Mouse (Mus musculus) MEL (cell line): ENCODE measurements at regions not wholly inside any gene's neighbourhood (a gene's known extent, or its start where the extent isn't known, plus 50 kb on each side); places are given as distances from the start of the nearest gene placed in this dataset.

Experiments used
- DNase-seq: peaks from one replicate; pipeline ENCODE4 v3.0.0; 2011; ENCODE audit warnings: low read depth, low spot score
- H3K27ac ChIP-seq: 2 replicates; pipeline ENCODE4 v1.5.1; 2012; ENCODE audit warnings: low read depth, mild to moderate bottlenecking, control low read depth, low read length, moderate library complexity; ENCODE audit not compliant: control insufficient read depth
- H3K27me3 ChIP-seq, 2 experiments: fragments of 150-350 bp in 1 of 2; sonication (generic) in 1 of 2; 2 replicates each; pipeline ENCODE4 v1.6.1; 2012; ENCODE audit warnings: low read length in 2 of 2, mild to moderate bottlenecking in 2 of 2, improper control_type of control experiment in 1 of 2, moderate library complexity in 1 of 2; ENCODE audit not compliant: insufficient read depth in 2 of 2, control insufficient read depth in 1 of 2
- H3K36me3 ChIP-seq, 2 experiments: 2 replicates each; pipeline ENCODE4 v1.6.1; 2012 to 2014; ENCODE audit warnings: low read length in 2 of 2, improper control_type of control experiment in 1 of 2, inconsistent platforms in 1 of 2, mild to moderate bottlenecking in 1 of 2; ENCODE audit not compliant: insufficient read depth in 2 of 2, control insufficient read depth in 1 of 2
- H3K4me1 ChIP-seq, 2 experiments: fragments of 150-350 bp in 1 of 2; sonication (generic) in 1 of 2; 2 replicates each; pipeline ENCODE4 v1.6.1; 2012; ENCODE audit warnings: low read length in 2 of 2, improper control_type of control experiment in 1 of 2, mild to moderate bottlenecking in 1 of 2; ENCODE audit not compliant: insufficient read depth in 2 of 2, control insufficient read depth in 1 of 2
- H3K4me3 ChIP-seq, 2 experiments: fragments of 150-350 bp in 1 of 2; sonication (generic) in 1 of 2; 2 replicates each; pipeline ENCODE4 v1.5.1; 2012; ENCODE audit warnings: low read depth in 2 of 2, low read length in 2 of 2, mild to moderate bottlenecking in 2 of 2, moderate library complexity in 2 of 2, control low read depth in 1 of 2, improper control_type of control experiment in 1 of 2; ENCODE audit not compliant: control insufficient read depth in 1 of 2, insufficient read depth in 1 of 2
- H3K79me2 ChIP-seq: 2 replicates; pipeline ENCODE4 v1.6.1; 2012; ENCODE audit warnings: mild to moderate bottlenecking, low read length, moderate library complexity; ENCODE audit not compliant: control insufficient read depth, poor library complexity, insufficient read depth
- H3K9ac ChIP-seq: 2 replicates; pipeline ENCODE4 v1.6.1; 2012; ENCODE audit warnings: low read depth, mild to moderate bottlenecking, control low read depth, low read length, moderate library complexity; ENCODE audit not compliant: control insufficient read depth, poor library complexity, severe bottlenecking
- H3K9me3 ChIP-seq: fragments of 150-350 bp; sonication (generic); replicated peaks from 2 replicates; pipeline ENCODE4 v1.6.1; 2012; ENCODE audit warnings: mild to moderate bottlenecking, low read length, improper control_type of control experiment, moderate library complexity; ENCODE audit not compliant: insufficient read depth
- BHLHE40 ChIP-seq: IDR thresholded peaks from 2 replicates; pipeline ENCODE4 v1.6.1; 2012; ENCODE audit warnings: low read depth, mild to moderate bottlenecking, inconsistent platforms, low read length, improper control_type of control experiment, borderline replicate concordance
- CHD2 ChIP-seq: IDR thresholded peaks from 2 replicates; pipeline ENCODE4 v1.6.1; 2011; ENCODE audit warnings: low read length, improper control_type of control experiment
- E2F4 ChIP-seq: IDR thresholded peaks from 2 replicates; pipeline ENCODE4 v1.6.1; 2011; ENCODE audit warnings: low read depth, low read length, improper control_type of control experiment, borderline replicate concordance
- ELF1 ChIP-seq: IDR thresholded peaks from 2 replicates; pipeline ENCODE4 v1.6.1; 2014; ENCODE audit warnings: low read depth, mild to moderate bottlenecking, inconsistent platforms, low read length, improper control_type of control experiment, moderate library complexity
- EP300 ChIP-seq, 2 experiments: IDR thresholded peaks; 2 replicates each; pipeline ENCODE4 v1.6.1; 2011; ENCODE audit warnings: improper control_type of control experiment in 2 of 2, low read length in 2 of 2, low read depth in 1 of 2, mild to moderate bottlenecking in 1 of 2
- ETS1 ChIP-seq: IDR thresholded peaks from 2 replicates; pipeline ENCODE4 v1.6.1; 2012; ENCODE audit warnings: low read depth, mild to moderate bottlenecking, inconsistent platforms, low read length, improper control_type of control experiment, moderate library complexity
- GATA1 ChIP-seq: IDR thresholded peaks from 2 replicates; pipeline ENCODE4 v1.6.1; 2011; ENCODE audit warnings: low read depth, low read length, improper control_type of control experiment
- KAT2A ChIP-seq: conservative IDR thresholded peaks from 2 replicates; pipeline ENCODE4 v1.6.1; 2012; ENCODE audit warnings: low read depth, low read length, improper control_type of control experiment, inconsistent platforms
- MAFK ChIP-seq: IDR thresholded peaks from 2 replicates; pipeline ENCODE4 v1.6.1; 2011; ENCODE audit warnings: low read depth, mild to moderate bottlenecking, low read length, improper control_type of control experiment, borderline replicate concordance
- MAX ChIP-seq: IDR thresholded peaks from 2 replicates; pipeline ENCODE4 v1.6.1; 2011; ENCODE audit warnings: low read length, improper control_type of control experiment
- MAZ ChIP-seq: IDR thresholded peaks from 2 replicates; pipeline ENCODE4 v1.6.1; 2012; ENCODE audit warnings: low read depth, mild to moderate bottlenecking, inconsistent platforms, low read length, improper control_type of control experiment
- RAD21 ChIP-seq: IDR thresholded peaks from 2 replicates; pipeline ENCODE4 v1.6.1; 2011; ENCODE audit warnings: mild to moderate bottlenecking, low read depth, low read length, improper control_type of control experiment
- SIN3A ChIP-seq: IDR thresholded peaks from 2 replicates; pipeline ENCODE4 v1.6.1; 2012; ENCODE audit warnings: low read length, improper control_type of control experiment, inconsistent platforms
- SMC3 ChIP-seq: IDR thresholded peaks from 2 replicates; pipeline ENCODE4 v1.6.1; 2011; ENCODE audit warnings: low read depth, low read length, improper control_type of control experiment
- TAL1 ChIP-seq: IDR thresholded peaks from 2 replicates; pipeline ENCODE4 v1.6.1; 2012; ENCODE audit warnings: mild to moderate bottlenecking, inconsistent platforms, low read length, moderate library complexity, mixed read lengths
- TBP ChIP-seq: IDR thresholded peaks from 2 replicates; pipeline ENCODE4 v1.8.0; 2011; ENCODE audit warnings: low read depth, low read length, improper control_type of control experiment
- UBTF ChIP-seq: IDR thresholded peaks from 2 replicates; pipeline ENCODE4 v1.6.1; 2012; ENCODE audit warnings: low read depth, mild to moderate bottlenecking, inconsistent platforms, low read length, improper control_type of control experiment, moderate library complexity, borderline replicate concordance; ENCODE audit not compliant: insufficient read depth
- USF1 ChIP-seq: IDR thresholded peaks from 2 replicates; pipeline ENCODE4 v1.6.1; 2014; ENCODE audit warnings: low read depth, mild to moderate bottlenecking, inconsistent platforms, low read length, improper control_type of control experiment, moderate library complexity
- ZKSCAN1 ChIP-seq: IDR thresholded peaks from 2 replicates; pipeline ENCODE4 v1.6.1; 2012; ENCODE audit warnings: low read depth, mild to moderate bottlenecking, inconsistent platforms, low read length, improper control_type of control experiment, moderate library complexity
- ZMIZ1 ChIP-seq: IDR thresholded peaks from 2 replicates; pipeline ENCODE4 v1.6.1; 2012; ENCODE audit warnings: low read depth, mild to moderate bottlenecking, inconsistent platforms, low read length, improper control_type of control experiment, moderate library complexity
- ZNF384 ChIP-seq: IDR thresholded peaks from 2 replicates; pipeline ENCODE4 v1.6.1; 2012; ENCODE audit warnings: low read depth, mild to moderate bottlenecking, inconsistent platforms, low read length, improper control_type of control experiment

DNA sequence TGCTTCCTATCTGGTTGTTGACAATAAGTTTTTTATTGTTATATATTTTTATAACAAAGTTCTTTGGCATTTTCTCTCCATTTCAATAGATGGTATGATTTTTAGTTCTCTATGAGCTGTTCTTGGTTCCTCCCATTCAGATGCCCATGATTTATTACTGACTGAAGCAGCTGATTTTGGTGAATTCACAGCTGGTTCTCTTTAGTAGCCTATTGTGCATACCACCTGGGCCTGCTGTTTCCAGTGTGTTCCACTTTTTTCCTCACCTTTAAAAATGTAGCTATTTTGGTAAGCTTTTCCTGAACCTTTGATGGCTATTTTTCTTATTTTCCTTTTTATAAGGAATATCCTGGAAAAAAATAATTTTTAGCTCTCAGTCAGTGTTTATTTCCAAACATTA lies 501.9 kb downstream of the Adcyap1 start:
- H3K27me3 ChIP-seq, result no peaks in the 10 kb centered on the region
- no peak overlapping the region for H3K27ac ChIP-seq
- no peak overlapping the region for H3K4me3 ChIP-seq
- H3K79me2 ChIP-seq, result no peaks in the 10 kb centered on the region
- H3K9me3 ChIP-seq, result no peaks in the 10 kb centered on the region
- no peak for DNase-seq
- no peaks in the 10 kb centered on the region for H3K36me3 ChIP-seq
- H3K4me1 ChIP-seq, result no peaks in the 10 kb centered on the region
- TF ChIP-seq ZMIZ1, result no peak
- TF ChIP-seq TBP, result no peak
- no peak for TF ChIP-seq UBTF
- TF ChIP-seq ZKSCAN1, result no peak
- no peak for TF ChIP-seq TAL1
- TF ChIP-seq ZNF384, result no peak
- no peak for TF ChIP-seq KAT2A
- no peak for TF ChIP-seq RAD21
- no peak for TF ChIP-seq ELF1
- TF ChIP-seq ETS1, result no peak
- no peak for TF ChIP-seq E2F4
- TF ChIP-seq EP300 (IDR thresholded peaks at IDR 0.05; ENCODE audit: low read depth in 1 of 2, low read length in 2 of 2), result no peak
- TF ChIP-seq SMC3, result no peak
- TF ChIP-seq CHD2, result no peak
- no peak for TF ChIP-seq SIN3A
- no peak for TF ChIP-seq MAX
- no peak for TF ChIP-seq MAFK
- no peak for TF ChIP-seq USF1
- TF ChIP-seq GATA1, result no peak
- H3K9ac ChIP-seq, result no peak overlapping the region

- no peak for DNase-seq
- Histone ChIP-seq H3K4me3 (no peak overlapping the region), H3K27ac (no peak overlapping the region), H3K27me3 (no peaks in the 10 kb centered on the region), H3K79me2 (no peaks in the 10 kb centered on the region), H3K36me3 (no peaks in the 10 kb centered on the region), H3K4me1 (no peaks in the 10 kb centered on the region), H3K9me3 (no peaks in the 10 kb centered on the region), H3K9ac (no peak overlapping the region)
- TF ChIP-seq SMC3 (no peak), MAZ (no peak), BHLHE40 (no peak)
Observed at GRCm38 (mm10) chr17:93717623-93718022, 518.8 kb downstream of the Adcyap1 start.
